Mouse (Mus musculus): Measurements from ENCODE around the gene D11Wsu47e.

DNA sequence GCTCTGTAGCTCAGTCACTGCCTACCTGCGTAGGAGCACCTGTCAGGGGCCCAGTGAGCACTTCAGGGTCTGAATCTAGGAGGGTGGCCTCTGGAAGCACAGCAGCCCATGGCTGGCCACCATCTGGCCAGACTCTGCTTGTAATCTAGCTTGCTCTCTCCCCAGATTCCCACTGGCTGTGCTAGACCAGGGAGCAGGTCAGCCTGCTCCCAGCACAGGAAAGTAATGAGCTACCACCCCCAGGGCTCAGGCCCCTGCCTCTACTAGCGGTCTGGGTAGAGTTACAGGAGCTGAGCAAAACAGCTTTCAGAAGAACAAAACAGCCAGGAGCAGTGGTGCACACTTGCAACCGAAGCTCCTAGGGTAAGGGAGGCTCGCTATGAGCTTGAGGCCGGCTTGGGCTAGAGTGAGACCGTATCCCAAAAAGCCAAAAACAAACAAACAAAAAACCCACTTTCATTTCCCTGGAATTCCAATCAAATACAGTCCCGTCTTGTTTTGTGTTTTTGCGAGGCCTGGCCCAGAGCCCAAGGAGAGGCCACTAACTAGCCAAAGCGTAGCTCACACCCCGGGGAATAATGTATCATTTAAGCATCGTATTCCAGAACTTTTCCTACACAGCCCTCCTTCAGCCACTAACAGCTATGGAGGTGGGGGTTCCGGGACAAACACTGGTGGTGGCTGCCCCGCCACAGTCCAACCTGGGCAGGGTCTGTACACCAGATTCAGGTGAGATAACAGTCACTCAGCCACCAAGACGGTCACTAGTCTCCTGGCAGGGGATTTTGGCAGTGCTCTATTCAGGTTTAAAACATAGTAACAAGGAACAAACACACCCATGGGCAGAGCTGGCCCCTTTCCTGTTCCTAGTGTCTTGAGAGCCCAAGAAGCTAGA is 43.0 kb downstream of the D11Wsu47e start:
- TF ChIP-seq CTCF (IDR thresholded peaks at IDR 0.05; ENCODE audit: low read depth): no peak
- TF ChIP-seq EP300 (IDR thresholded peaks at IDR 0.05; ENCODE audit: low read depth): no peak
